Mouse (Mus musculus): ENCODE results near the gene Pelo. TPM values are rescaled to one million over a fixed set of nuclear protein-coding genes. Genes with fewer than 3 reads are reported as not detected.

Pelo gene
- polyA plus RNA-seq, 2 experiments: 4.9 to 19.2 TPM

DNA sequence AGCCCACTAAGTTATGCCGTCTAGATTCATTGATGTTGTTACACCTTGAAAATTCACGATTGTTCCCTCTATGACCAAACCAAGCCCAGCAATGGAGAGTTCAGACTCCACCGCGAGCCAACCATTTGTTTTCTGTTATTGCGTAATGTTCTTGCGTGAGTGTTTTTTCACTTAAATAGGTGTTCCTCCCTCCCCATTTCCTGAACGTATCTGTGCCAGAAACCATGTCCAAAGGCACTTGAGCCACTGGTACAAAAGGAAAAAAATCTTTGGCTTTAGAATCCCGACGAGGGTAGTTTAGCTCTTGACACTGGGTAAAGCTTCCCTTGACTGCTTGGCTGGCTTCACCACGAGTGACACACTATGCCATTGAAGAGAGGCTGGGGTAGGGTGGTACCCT is 16.2 kb upstream of the Pelo start:
- Histone ChIP-seq H3K9me3 (ENCODE audit: control insufficient read depth, low read length) (no peaks in the 10 kb centered on the region), H3K4me2 (ENCODE audit: low read depth) (no peak overlapping the region), H3K4me1 (replicated peaks; ENCODE audit: control insufficient read depth in 2 of 2, insufficient read depth in 2 of 2, low read length in 1 of 2) (no peaks in the 10 kb centered on the region), H3K36me3 (replicated peaks; ENCODE audit: control insufficient read depth, insufficient read depth, low read depth) (no peaks in the 10 kb centered on the region), H3K9ac (replicated peaks) (no peak overlapping the region), H3K4me3 (ENCODE audit: insufficient read depth in 1 of 2, low read depth in 2 of 2, low read length in 2 of 2) (no peak overlapping the region), H3K27me3 (ENCODE audit: control insufficient read depth, insufficient read depth, low read length) (peaks cover 11% of the 10 kb centered on the region), H3K27ac (no peak overlapping the region)
- DNase-seq (ENCODE audit: low read depth in 3 of 3, low spot score in 3 of 3) (no peak), ATAC-seq (ENCODE audit: insufficient read depth) (no peak)
- TF ChIP-seq CTCF (IDR thresholded peaks at IDR 0.05; ENCODE audit: low read depth): no peak
- TF ChIP-seq EP300 (IDR thresholded peaks at IDR 0.05; ENCODE audit: low read depth): no peak
- WGBS (ENCODE audit: insufficient replicate concordance): 48% methylated on average over 10 of the region's 10 CpGs

GRCm38 (mm10) chr13:115102754-115103153 is 12.8 kb upstream of the Pelo start:
- Histone ChIP-seq H3K4me2 (ENCODE audit: low read depth) (no peak overlapping the region), H3K4me1 (replicated peaks; ENCODE audit: control insufficient read depth in 2 of 2, insufficient read depth in 2 of 2, low read length in 1 of 2) (no peaks in the 10 kb centered on the region), H3K27me3 (ENCODE audit: control insufficient read depth, insufficient read depth, low read length) (peaks cover 22% of the 10 kb centered on the region), H3K4me3 (ENCODE audit: insufficient read depth in 1 of 2, low read depth in 2 of 2, low read length in 2 of 2) (no peak overlapping the region), H3K9me3 (ENCODE audit: control insufficient read depth, low read length) (no peaks in the 10 kb centered on the region), H3K36me3 (replicated peaks; ENCODE audit: control insufficient read depth, insufficient read depth, low read depth) (no peaks in the 10 kb centered on the region), H3K27ac (no peak overlapping the region), H3K9ac (replicated peaks) (no peak overlapping the region)
- no peak for ATAC-seq (ENCODE audit: insufficient read depth)
- TF ChIP-seq EP300 (IDR thresholded peaks at IDR 0.05; ENCODE audit: low read depth) (no peak), CTCF (IDR thresholded peaks at IDR 0.05; ENCODE audit: low read depth) (no peak)
- WGBS (ENCODE audit: insufficient replicate concordance): 75% methylated on average over 2 of the region's 2 CpGs
- DNase-seq (ENCODE audit: low read depth in 3 of 3, low spot score in 3 of 3): no peak

DNA sequence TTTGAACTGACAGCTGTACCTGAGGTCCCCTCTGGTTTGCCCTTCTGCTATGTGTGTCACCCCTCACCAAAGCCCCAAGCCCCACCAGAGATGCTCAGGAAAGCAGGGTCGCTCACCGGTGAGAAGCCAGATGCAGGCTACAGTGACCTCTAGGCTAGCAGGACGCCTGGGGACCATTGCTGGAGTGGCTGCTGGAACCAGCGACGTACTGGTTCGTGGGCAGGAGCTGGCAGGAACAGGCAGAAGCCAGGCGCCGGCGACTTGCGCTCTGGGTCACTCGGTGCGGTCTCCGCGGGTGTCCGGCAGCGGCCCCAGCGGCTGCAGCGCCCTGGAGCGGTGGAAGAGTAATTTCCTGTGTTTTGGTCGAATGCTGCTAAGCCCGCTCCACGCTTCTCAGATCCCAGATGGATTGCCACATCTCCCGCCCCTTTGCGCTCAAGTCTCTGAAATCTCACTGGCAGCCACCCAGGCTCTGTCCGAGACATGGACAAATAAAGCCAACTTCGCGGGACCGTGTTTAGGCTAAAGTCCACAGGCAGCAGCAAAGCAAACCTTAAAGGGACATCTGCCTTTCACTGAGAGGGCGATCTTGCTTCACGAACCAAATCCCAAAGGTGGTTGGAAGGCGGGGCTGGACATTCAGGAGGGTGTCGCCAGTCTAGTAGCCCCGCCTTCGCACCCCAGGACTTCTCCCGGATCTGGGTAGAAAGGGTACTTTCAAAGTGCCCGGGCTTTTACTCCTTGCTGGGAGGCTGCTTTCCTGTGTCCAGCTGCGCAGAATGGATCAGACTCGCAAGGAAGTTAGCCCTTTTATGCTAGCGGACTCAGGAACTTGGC is 11.6 kb upstream of the Pelo start, which contains the start of the genes Gm49395 and Itga1:
Gene Gm49395 (minus strand): TSS at position 567 of the 837 bp plus-strand sequence.
Gene Itga1 (minus strand): TSS at position 610 of the 837 bp plus-strand sequence.
- Histone ChIP-seq H3K9me3 (ENCODE audit: control insufficient read depth, low read length) (no peaks in the 10 kb centered on the region), H3K4me1 (replicated peaks; ENCODE audit: control insufficient read depth in 2 of 2, insufficient read depth in 2 of 2, low read length in 1 of 2) (peaks cover 0 to 2% of the 10 kb centered on the region in 2 experiments; a peak in 1 of 4 replicates), H3K27ac (no peak within 1 kb of the TSS), H3K36me3 (replicated peaks; ENCODE audit: control insufficient read depth, insufficient read depth, low read depth) (no peaks in the 10 kb centered on the region), H3K4me3 (ENCODE audit: insufficient read depth in 1 of 2, low read depth in 2 of 2, low read length in 2 of 2) (peak within 1 kb of the TSS; percentile 54 to 67), H3K27me3 (ENCODE audit: control insufficient read depth, insufficient read depth, low read length) (peaks cover 22% of the 10 kb centered on the region), H3K9ac (replicated peaks) (peak within 1 kb of the TSS; percentile 34), H3K4me2 (ENCODE audit: low read depth) (peak within 1 kb of the TSS; percentile 57)
- DNase-seq (ENCODE audit: low read depth in 3 of 3, low spot score in 3 of 3) (peak in 2 of 3 experiments; percentile 40 to 41), ATAC-seq (ENCODE audit: insufficient read depth) (peak; percentile 81)
- under 1% methylated on average over 39 of the region's 39 CpGs for WGBS (ENCODE audit: insufficient replicate concordance)
- no peak for TF ChIP-seq EP300 (IDR thresholded peaks at IDR 0.05; ENCODE audit: low read depth)
- peak; percentile 11; the same call in 1 of the 2 replicates for TF ChIP-seq CTCF (IDR thresholded peaks at IDR 0.05; ENCODE audit: low read depth)

DNA sequence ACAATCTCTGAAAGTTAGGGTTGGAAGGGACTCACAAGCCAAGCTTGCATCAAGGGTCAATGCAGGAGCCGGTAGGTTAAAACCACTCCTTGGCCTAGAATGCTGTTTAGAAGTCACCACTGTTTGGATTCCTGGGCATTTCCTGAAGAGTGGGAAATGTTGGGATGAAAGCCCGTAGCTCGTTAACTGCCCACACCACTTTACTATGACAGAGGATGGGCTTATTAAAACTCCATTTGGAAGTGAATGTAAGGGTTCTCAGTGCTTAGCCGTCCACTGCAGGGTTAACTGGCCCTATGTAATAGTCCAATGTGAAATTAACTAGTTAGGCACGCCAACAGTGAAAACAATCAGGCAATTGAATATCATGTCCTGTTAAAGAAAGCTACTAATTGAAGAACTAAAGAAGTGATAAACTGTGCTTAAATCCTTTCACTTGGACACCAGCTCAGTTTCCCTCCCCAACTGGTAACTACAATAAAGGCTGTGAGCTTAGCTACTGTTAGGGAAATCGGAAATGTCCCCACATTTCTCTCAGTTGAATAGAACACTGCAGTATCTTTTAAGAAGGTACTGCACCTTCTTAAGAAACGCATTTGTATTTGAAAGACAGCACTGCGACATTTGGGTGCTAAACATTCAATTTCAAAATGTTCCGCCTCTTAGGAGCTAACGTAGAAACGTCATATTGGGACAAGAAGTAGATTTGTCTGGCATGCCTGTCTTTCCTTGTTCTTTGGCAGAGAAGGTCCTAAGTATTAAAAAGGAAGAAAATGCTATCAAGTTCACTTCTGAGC is 10.6 kb upstream of the Pelo start:
- H3K4me1 ChIP-seq (replicated peaks; ENCODE audit: control insufficient read depth in 2 of 2, insufficient read depth in 2 of 2, low read length in 1 of 2): peaks cover 0 to 2% of the 10 kb centered on the region in 2 experiments; a peak in 2 of 4 replicates
- peaks cover 22% of the 10 kb centered on the region for H3K27me3 ChIP-seq (ENCODE audit: control insufficient read depth, insufficient read depth, low read length)
- DNase-seq (ENCODE audit: low read depth in 3 of 3, low spot score in 3 of 3): no peak
- H3K27ac ChIP-seq: no peak overlapping the region
- H3K4me2 ChIP-seq (ENCODE audit: low read depth): peak overlapping the region; percentile 57
- no peaks in the 10 kb centered on the region for H3K36me3 ChIP-seq (replicated peaks; ENCODE audit: control insufficient read depth, insufficient read depth, low read depth)
- 44% methylated on average over 11 of the region's 11 CpGs for WGBS (ENCODE audit: insufficient replicate concordance)
- H3K4me3 ChIP-seq (ENCODE audit: insufficient read depth in 1 of 2, low read depth in 2 of 2, low read length in 2 of 2): peak overlapping the region; percentile 54 to 67
- no peaks in the 10 kb centered on the region for H3K9me3 ChIP-seq (ENCODE audit: control insufficient read depth, low read length)
- no peak for ATAC-seq (ENCODE audit: insufficient read depth)
- TF ChIP-seq CTCF (IDR thresholded peaks at IDR 0.05; ENCODE audit: low read depth) (no peak), EP300 (IDR thresholded peaks at IDR 0.05; ENCODE audit: low read depth) (no peak)
- H3K9ac ChIP-seq (replicated peaks): peak overlapping the region; percentile 18; the same call in 1 of the 2 replicates
